Mouse (Mus musculus): ENCODE data around the gene Smg9. TPM values are rescaled to one million over a fixed set of nuclear protein-coding genes. Genes with fewer than 3 reads are reported as not detected.

Smg9 gene
- polyA plus RNA-seq (2015; fragmentation: Nextera tagmentation; extraction: Ambion mirVana), result 22.7 and 24.6 TPM in 2 replicates

DNA sequence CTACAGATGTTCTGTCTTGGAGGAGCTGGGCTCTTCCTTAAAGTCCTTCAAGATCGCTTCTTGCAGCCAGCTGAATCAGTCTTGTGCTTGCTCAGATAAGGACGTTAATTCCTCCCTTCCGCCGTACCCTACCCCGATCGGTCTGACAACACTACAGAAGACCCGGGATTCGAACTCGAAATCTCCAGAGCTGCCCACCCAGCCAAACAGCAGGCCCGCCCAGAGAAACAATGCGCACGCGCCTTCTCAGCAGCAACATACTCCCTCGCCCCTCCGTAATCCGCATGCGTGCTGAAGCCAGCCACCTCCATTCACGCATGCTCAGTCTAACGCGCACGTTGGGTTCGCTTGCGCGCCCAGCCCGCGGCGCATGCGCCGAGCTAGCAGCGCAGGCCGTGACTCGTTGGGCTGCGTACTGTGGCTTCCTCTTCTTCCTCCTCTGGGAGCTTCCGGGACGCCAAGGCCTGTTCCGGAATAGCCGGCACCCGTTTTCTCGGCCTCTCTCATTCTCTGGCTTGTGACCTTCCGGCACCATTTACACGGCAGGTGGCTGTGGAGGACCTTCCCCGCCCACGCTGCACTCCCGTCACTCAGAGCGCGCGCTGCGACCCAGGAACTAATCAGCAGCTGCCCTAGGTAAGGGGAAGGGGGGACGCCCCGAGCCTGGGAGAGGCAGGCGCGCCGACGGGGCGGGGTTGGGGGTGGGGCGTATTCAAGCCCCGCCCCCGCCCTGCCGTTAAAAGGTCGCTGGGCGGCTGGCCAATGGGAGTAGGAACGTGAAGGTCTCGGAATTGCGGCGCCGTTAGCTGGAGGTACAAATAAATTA lies at the start of gene Smg9:
TSS of gene Smg9 (plus strand) at position 364 of the 826 bp plus-strand sequence.
- Histone ChIP-seq H3K9ac (ENCODE audit: low read length) (peak within 1 kb of the TSS; percentile 82), H3K4me1 (replicated peaks; ENCODE audit: control insufficient read depth, insufficient read depth, low read length) (peaks cover 2% of the 10 kb centered on the region; the same call in 1 of the 2 replicates), H3K27me3 (ENCODE audit: control insufficient read depth, insufficient read depth, low read depth, low read length) (no peaks in the 10 kb centered on the region), H3K36me3 (ENCODE audit: control insufficient read depth, insufficient read depth, low read length) (0 out of 2 replicates have a peak, but pooled peaks cover 5% of the 10 kb centered on the region), H3K4me2 (ENCODE audit: low read depth, low read length) (peak within 1 kb of the TSS; percentile 67), H3K27ac (ENCODE audit: low read length) (peak within 1 kb of the TSS; percentile 98), H3K9me3 (ENCODE audit: control insufficient read depth, low read length) (no peaks in the 10 kb centered on the region), H3K4me3 (ENCODE audit: low read length) (peak within 1 kb of the TSS; percentile 68)
- 2% methylated on average over 66 of the region's 66 CpGs for WGBS
- peak; percentile 97 for ATAC-seq (ENCODE audit: low read depth)

- H3K4me2 ChIP-seq (ENCODE audit: low read depth, low read length), result no peak overlapping the region
- 82% methylated on average over 6 of the region's 6 CpGs for WGBS
- H3K27me3 ChIP-seq (ENCODE audit: control insufficient read depth, insufficient read depth, low read depth, low read length), result no peaks in the 10 kb centered on the region
- H3K36me3 ChIP-seq (ENCODE audit: control insufficient read depth, insufficient read depth, low read length), result no peaks in the 10 kb centered on the region
- no peak for ATAC-seq (ENCODE audit: low read depth)
- H3K4me1 ChIP-seq (replicated peaks; ENCODE audit: control insufficient read depth, insufficient read depth, low read length), result no peaks in the 10 kb centered on the region
- 0 out of 2 replicates have a peak, but pooled peaks cover 2% of the 10 kb centered on the region for H3K9me3 ChIP-seq (ENCODE audit: control insufficient read depth, low read length)
- H3K9ac ChIP-seq (ENCODE audit: low read length), result no peak overlapping the region
- H3K27ac ChIP-seq (ENCODE audit: low read length), result no peak overlapping the region
- no peak overlapping the region for H3K4me3 ChIP-seq (ENCODE audit: low read length)
Measured at GRCm38 (mm10) chr7:24355646-24356045, 43.8 kb upstream of the Smg9 start.

GRCm38 (mm10) chr7:24356081-24356480 lies 43.3 kb upstream of the Smg9 start:
- no peaks in the 10 kb centered on the region for H3K4me1 ChIP-seq (replicated peaks; ENCODE audit: control insufficient read depth, insufficient read depth, low read length)
- peaks cover 5% of the 10 kb centered on the region; the same call in 1 of the 2 replicates for H3K9me3 ChIP-seq (ENCODE audit: control insufficient read depth, low read length)
- no peaks in the 10 kb centered on the region for H3K27me3 ChIP-seq (ENCODE audit: control insufficient read depth, insufficient read depth, low read depth, low read length)
- H3K36me3 ChIP-seq (ENCODE audit: control insufficient read depth, insufficient read depth, low read length), result no peaks in the 10 kb centered on the region
- H3K4me2 ChIP-seq (ENCODE audit: low read depth, low read length), result no peak overlapping the region
- 76% methylated on average over 10 of the region's 10 CpGs for WGBS
- H3K4me3 ChIP-seq (ENCODE audit: low read length), result no peak overlapping the region
- ATAC-seq (ENCODE audit: low read depth), result no peak
- H3K9ac ChIP-seq (ENCODE audit: low read length), result no peak overlapping the region
- no peak overlapping the region for H3K27ac ChIP-seq (ENCODE audit: low read length)

GRCm38 (mm10) chr7:24357899-24358298 lies 41.5 kb upstream of the Smg9 start:
- H3K36me3 ChIP-seq (ENCODE audit: control insufficient read depth, insufficient read depth, low read length), result no peaks in the 10 kb centered on the region
- WGBS, result 48% methylated on average over 4 of the region's 4 CpGs

DNA sequence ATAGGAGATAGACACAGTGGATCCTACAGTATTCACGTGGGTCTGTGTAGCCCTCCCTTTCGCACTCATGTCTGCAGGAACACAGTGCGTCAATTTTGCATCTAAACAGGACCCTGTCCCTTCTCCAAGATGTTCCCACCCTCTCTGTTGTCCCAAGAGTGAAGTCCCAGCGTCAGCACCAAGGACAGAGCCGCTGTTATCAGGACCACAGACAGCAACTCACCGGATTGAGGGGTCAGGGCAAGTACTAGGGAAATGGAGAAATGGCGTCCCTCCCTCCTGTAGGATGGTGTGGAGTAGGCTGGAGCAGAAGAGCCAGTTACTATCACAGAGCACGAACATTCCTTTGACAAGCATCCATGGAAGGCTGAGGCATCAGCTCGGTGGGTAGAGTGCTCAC lies 40.1 kb upstream of the Smg9 start:
- no peak overlapping the region for H3K9ac ChIP-seq (ENCODE audit: low read length)
- peaks cover 5% of the 10 kb centered on the region; the same call in 1 of the 2 replicates for H3K9me3 ChIP-seq (ENCODE audit: control insufficient read depth, low read length)
- H3K4me2 ChIP-seq (ENCODE audit: low read depth, low read length), result no peak overlapping the region
- no peak overlapping the region for H3K27ac ChIP-seq (ENCODE audit: low read length)
- H3K4me1 ChIP-seq (replicated peaks; ENCODE audit: control insufficient read depth, insufficient read depth, low read length), result no peaks in the 10 kb centered on the region
- H3K4me3 ChIP-seq (ENCODE audit: low read length), result no peak overlapping the region
- no peaks in the 10 kb centered on the region for H3K36me3 ChIP-seq (ENCODE audit: control insufficient read depth, insufficient read depth, low read length)
- 19% methylated on average over 9 of the region's 9 CpGs for WGBS
- no peaks in the 10 kb centered on the region for H3K27me3 ChIP-seq (ENCODE audit: control insufficient read depth, insufficient read depth, low read depth, low read length)
- ATAC-seq (ENCODE audit: low read depth), result 0 out of 2 replicates have a peak, but pooled peaks have one; percentile 15

More at GRCm38 (mm10) chr7:24357899-24358298, 41.5 kb upstream of the Smg9 start:
- Histone ChIP-seq H3K4me2 (ENCODE audit: low read depth, low read length) (no peak overlapping the region), H3K4me3 (ENCODE audit: low read length) (no peak overlapping the region), H3K9ac (ENCODE audit: low read length) (no peak overlapping the region), H3K9me3 (ENCODE audit: control insufficient read depth, low read length) (peaks cover 5% of the 10 kb centered on the region; the same call in 1 of the 2 replicates), H3K4me1 (replicated peaks; ENCODE audit: control insufficient read depth, insufficient read depth, low read length) (no peaks in the 10 kb centered on the region), H3K27me3 (ENCODE audit: control insufficient read depth, insufficient read depth, low read depth, low read length) (no peaks in the 10 kb centered on the region), H3K27ac (ENCODE audit: low read length) (no peak overlapping the region)
- ATAC-seq (ENCODE audit: low read depth), result no peak

DNA sequence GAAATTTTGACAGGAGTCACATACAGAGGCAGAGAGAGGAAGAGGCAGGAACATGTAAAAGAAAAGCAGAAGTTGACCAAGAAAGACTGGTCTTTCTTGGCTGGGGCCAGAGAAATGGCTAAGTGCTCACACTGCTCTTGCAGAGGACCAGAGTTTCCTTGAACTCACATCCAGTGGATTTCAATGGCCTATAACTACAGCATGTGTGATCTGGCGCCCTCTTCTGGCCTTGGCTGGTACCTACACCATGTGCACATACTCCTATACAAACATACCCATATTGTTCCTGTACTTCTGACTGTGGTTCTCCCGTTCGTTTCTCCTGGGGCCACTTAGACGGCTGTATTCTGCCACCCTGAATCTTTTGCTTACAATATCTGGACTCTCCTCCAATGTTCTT lies 38.4 kb upstream of the Smg9 start:
- Histone ChIP-seq H3K36me3 (ENCODE audit: control insufficient read depth, insufficient read depth, low read length) (no peaks in the 10 kb centered on the region), H3K27me3 (ENCODE audit: control insufficient read depth, insufficient read depth, low read depth, low read length) (no peaks in the 10 kb centered on the region), H3K9ac (ENCODE audit: low read length) (no peak overlapping the region), H3K4me2 (ENCODE audit: low read depth, low read length) (no peak overlapping the region), H3K4me3 (ENCODE audit: low read length) (no peak overlapping the region), H3K4me1 (replicated peaks; ENCODE audit: control insufficient read depth, insufficient read depth, low read length) (no peaks in the 10 kb centered on the region), H3K9me3 (ENCODE audit: control insufficient read depth, low read length) (peaks cover 5% of the 10 kb centered on the region; the same call in 1 of the 2 replicates), H3K27ac (ENCODE audit: low read length) (no peak overlapping the region)
- no peak for ATAC-seq (ENCODE audit: low read depth)
- 60% methylated on average over 4 of the region's 4 CpGs for WGBS

- Histone ChIP-seq H3K4me3 (ENCODE audit: low read length) (no peak overlapping the region), H3K9me3 (ENCODE audit: control insufficient read depth, low read length) (peaks cover 2% of the 10 kb centered on the region; the same call in 1 of the 2 replicates), H3K4me2 (ENCODE audit: low read depth, low read length) (no peak overlapping the region), H3K27ac (ENCODE audit: low read length) (no peak overlapping the region), H3K27me3 (ENCODE audit: control insufficient read depth, insufficient read depth, low read depth, low read length) (no peaks in the 10 kb centered on the region), H3K4me1 (replicated peaks; ENCODE audit: control insufficient read depth, insufficient read depth, low read length) (no peaks in the 10 kb centered on the region), H3K9ac (ENCODE audit: low read length) (no peak overlapping the region), H3K36me3 (ENCODE audit: control insufficient read depth, insufficient read depth, low read length) (no peaks in the 10 kb centered on the region)
- WGBS, result 19% methylated on average over 7 of the region's 7 CpGs
- no peak for ATAC-seq (ENCODE audit: low read depth)
Measured at GRCm38 (mm10) chr7:24363228-24363627, 36.2 kb upstream of the Smg9 start.

DNA sequence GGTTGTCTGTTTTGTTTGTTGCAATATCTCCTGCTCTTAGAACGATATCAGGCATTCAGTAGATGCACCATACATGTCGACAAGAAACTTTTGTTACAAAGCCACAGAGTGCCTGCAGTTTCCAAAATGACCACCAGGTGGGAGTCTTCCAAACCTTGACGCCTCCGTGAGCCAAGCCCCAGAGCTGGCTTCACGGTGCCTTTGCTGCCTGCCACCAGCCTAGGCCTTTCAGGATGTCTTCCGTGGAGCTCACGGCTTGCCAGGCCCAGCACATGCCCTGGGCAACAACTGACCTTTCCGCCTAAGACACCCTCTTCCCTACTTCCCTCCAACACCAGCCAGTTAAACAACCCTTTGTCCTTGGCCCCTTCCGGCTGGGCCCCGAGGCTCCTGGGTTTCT lies 34.6 kb upstream of the Smg9 start:
- Histone ChIP-seq H3K9ac (ENCODE audit: low read length) (no peak overlapping the region), H3K36me3 (ENCODE audit: control insufficient read depth, insufficient read depth, low read length) (no peaks in the 10 kb centered on the region), H3K27ac (ENCODE audit: low read length) (no peak overlapping the region), H3K4me1 (replicated peaks; ENCODE audit: control insufficient read depth, insufficient read depth, low read length) (no peaks in the 10 kb centered on the region), H3K9me3 (ENCODE audit: control insufficient read depth, low read length) (peaks cover 2% of the 10 kb centered on the region; the same call in 1 of the 2 replicates), H3K4me2 (ENCODE audit: low read depth, low read length) (no peak overlapping the region), H3K4me3 (ENCODE audit: low read length) (no peak overlapping the region), H3K27me3 (ENCODE audit: control insufficient read depth, insufficient read depth, low read depth, low read length) (no peaks in the 10 kb centered on the region)
- 21% methylated on average over 10 of the region's 10 CpGs for WGBS
- ATAC-seq (ENCODE audit: low read depth), result peak; percentile 59

DNA sequence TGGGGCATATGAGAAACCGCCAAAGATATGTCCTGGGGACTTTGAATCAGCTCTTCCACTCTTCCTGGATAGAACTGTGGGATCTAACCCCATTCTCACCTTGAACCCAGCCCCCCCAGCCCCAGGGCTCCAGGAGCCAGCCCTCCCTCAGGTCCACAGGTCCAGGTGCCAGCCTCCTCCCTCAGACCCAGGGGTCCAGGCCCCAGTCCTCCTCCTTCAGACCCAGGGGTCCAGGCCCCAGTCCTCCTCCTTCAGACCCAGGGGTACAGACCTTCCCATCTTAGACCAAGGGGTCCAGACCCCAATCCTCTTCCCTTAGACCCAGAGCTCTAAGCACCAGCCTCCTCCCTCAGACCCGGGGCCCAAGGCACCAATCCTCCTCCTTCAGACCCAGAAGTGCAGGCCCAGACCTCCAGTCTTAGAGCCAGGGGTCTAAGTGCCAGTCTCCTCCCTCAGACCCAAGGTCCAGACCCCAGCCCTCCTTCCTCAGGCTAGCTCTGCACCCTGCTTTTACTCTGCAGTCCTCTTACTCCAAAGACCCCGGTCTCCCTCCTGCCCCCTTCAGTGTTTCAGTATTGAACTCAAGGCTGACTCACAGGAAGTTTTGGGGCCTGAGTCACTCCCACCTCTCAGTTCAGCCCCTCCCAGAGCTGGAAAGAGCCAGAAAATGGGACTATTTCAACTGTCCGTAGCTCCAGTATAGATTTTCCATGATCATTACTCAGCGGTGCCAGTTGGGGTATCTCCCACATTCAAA lies 34.0 kb upstream of the Smg9 start:
- H3K9me3 ChIP-seq (ENCODE audit: control insufficient read depth, low read length), result peaks cover 2% of the 10 kb centered on the region; the same call in 1 of the 2 replicates
- no peak overlapping the region for H3K4me3 ChIP-seq (ENCODE audit: low read length)
- 0 out of 2 replicates have a peak, but pooled peaks cover 4% of the 10 kb centered on the region for H3K4me1 ChIP-seq (replicated peaks; ENCODE audit: control insufficient read depth, insufficient read depth, low read length)
- 68% methylated on average over 5 of the region's 5 CpGs for whole genome bisulfite sequencing
- no peak overlapping the region for H3K27ac ChIP-seq (ENCODE audit: low read length)
- H3K4me2 ChIP-seq (ENCODE audit: low read depth, low read length), result no peak overlapping the region
- H3K9ac ChIP-seq (ENCODE audit: low read length), result no peak overlapping the region
- H3K27me3 ChIP-seq (ENCODE audit: control insufficient read depth, insufficient read depth, low read depth, low read length), result no peaks in the 10 kb centered on the region
- no peaks in the 10 kb centered on the region for H3K36me3 ChIP-seq (ENCODE audit: control insufficient read depth, insufficient read depth, low read length)
- no peak for ATAC-seq (ENCODE audit: low read depth)

Data from lung, embryonic 16.5 days (tissue).